Mouse (Mus musculus) embryonic fibroblast, embryonic 13.5 days (primary cell): Measurements from ENCODE around the gene Ran. TPM values are rescaled to one million over a fixed set of nuclear protein-coding genes. Genes with fewer than 3 reads are reported as not detected.
A peak's percentile ranks its signal among the peaks of the same experiment; 100 is the strongest.

ENCODE experiments used
- H3K27ac ChIP-seq: 2 replicates; pipeline ENCODE4 v1.5.1; 2012; ENCODE audit warnings: low read length, control low read depth, inconsistent platforms; ENCODE audit not compliant: insufficient read depth
- H3K4me1 ChIP-seq: 2 replicates; pipeline ENCODE4 v1.6.1; 2011; ENCODE audit warnings: low read length; ENCODE audit not compliant: control insufficient read depth, insufficient read depth
- H3K4me3 ChIP-seq: 2 replicates; pipeline ENCODE4 v1.5.1; 2011; ENCODE audit warnings: mild to moderate bottlenecking, control low read depth, low read length; ENCODE audit not compliant: insufficient read depth
- CTCF ChIP-seq: IDR thresholded peaks from 2 replicates; pipeline ENCODE4 v1.5.1; 2011; ENCODE audit warnings: mild to moderate bottlenecking, control low read depth, low read length, moderate library complexity, borderline replicate concordance; ENCODE audit not compliant: insufficient read depth
- POLR2A ChIP-seq: IDR thresholded peaks from 2 replicates; pipeline ENCODE4 v1.6.1; 2011; ENCODE audit warnings: low read depth, mild to moderate bottlenecking, control low read depth, low read length, moderate library complexity
- polyA plus RNA-seq: library from polyadenylated mRNA; stranded (reverse); fragments of >200 nt; gene quantifications from 2 replicates; pipeline ENCODE4 v1.2.4, GENCODE M21; 2011; ENCODE audit warnings: low read depth; ENCODE audit not compliant: missing spikeins, insufficient read length

Gene Ran
- polyA plus RNA-seq, 1 experiment = 260 TPM

- Histone ChIP-seq H3K4me1 (no peaks in the 10 kb centered on the region), H3K4me3 (no peak overlapping the region), H3K27ac (no peak overlapping the region)
- TF ChIP-seq POLR2A (no peak), CTCF (no peak)
These were observed 4.3 kb upstream of the Ran start for GRCm38 (mm10) chr5:129015540-129015939.

DNA sequence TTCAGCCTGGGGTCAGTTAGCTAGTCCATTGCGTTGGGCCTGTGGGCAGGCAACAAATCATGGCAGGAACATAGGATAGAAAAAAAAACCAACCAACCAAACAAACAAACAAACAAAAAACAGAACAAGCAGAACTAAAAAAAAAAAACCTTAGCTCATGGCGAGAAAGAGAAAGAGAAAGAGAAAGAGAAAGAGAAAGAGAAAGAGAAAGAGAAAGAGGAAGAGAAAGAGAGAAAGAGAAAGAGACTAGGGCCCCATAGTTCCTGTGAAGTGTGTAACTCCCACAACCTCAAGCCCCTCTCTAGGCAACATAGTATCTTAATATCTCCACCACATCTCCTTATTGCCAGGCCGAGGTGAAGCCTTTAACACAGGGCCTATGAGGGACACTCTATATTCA is 3.5 kb upstream of the Ran start:
- TF ChIP-seq POLR2A (no peak), CTCF (no peak)
- no peak overlapping the region for H3K4me3 ChIP-seq
- H3K4me1 ChIP-seq = no peaks in the 10 kb centered on the region
- H3K27ac ChIP-seq = no peak overlapping the region

DNA sequence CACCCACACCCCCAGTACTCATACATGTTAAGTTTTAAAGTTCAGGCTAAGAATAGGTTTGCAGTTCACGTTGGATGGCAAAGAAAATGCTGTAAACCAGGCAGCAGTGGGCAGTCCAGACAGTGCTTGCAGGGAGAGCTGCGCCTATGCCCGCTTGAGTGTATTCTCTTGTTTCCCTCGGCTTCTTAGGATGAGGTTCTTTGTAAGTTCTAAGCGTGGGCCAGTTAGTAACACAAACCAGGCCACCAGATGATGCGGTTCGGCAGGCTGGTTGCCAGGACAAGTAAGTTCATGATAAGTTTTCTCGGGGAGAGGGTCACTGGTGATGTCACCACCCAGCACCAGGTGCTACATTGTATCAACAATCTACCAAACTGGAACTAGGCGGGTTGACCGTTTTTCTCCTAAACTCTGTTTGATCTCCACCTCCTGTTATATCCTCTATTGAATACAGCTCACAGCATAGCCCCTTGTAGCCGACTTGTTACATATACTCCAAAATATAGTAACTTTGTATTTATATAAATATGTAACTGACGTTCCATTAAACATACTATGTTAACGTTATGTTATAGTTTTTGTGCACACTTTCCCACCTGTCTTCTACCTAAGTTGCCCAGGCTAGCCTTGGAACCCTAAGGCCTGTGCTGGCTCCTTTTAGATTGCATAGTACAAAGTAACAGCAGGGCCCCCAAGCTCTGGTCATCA is 933 bp upstream of the Ran start:
- H3K4me3 ChIP-seq = peak overlapping the region; percentile 27
- H3K4me1 ChIP-seq = no peaks in the 10 kb centered on the region
- peak overlapping the region; percentile 98 for H3K27ac ChIP-seq
- no peak for TF ChIP-seq CTCF
- TF ChIP-seq POLR2A = peak; percentile 28; the same call in 1 of the 2 replicates

GRCm38 (mm10) chr5:129020300-129020668 is 415 bp downstream of the Ran start:
- H3K4me3 ChIP-seq = peak overlapping the region; percentile 99
- TF ChIP-seq CTCF = no peak
- no peak for TF ChIP-seq POLR2A
- peak overlapping the region; percentile 71 for H3K27ac ChIP-seq
- no peaks in the 10 kb centered on the region for H3K4me1 ChIP-seq

GRCm38 (mm10) chr5:129020731-129021130 is 862 bp downstream of the Ran start:
- peak overlapping the region; percentile 99 for H3K4me3 ChIP-seq
- H3K4me1 ChIP-seq = no peaks in the 10 kb centered on the region
- no peak for TF ChIP-seq POLR2A
- no peak for TF ChIP-seq CTCF
- H3K27ac ChIP-seq = peak overlapping the region; percentile 71

DNA sequence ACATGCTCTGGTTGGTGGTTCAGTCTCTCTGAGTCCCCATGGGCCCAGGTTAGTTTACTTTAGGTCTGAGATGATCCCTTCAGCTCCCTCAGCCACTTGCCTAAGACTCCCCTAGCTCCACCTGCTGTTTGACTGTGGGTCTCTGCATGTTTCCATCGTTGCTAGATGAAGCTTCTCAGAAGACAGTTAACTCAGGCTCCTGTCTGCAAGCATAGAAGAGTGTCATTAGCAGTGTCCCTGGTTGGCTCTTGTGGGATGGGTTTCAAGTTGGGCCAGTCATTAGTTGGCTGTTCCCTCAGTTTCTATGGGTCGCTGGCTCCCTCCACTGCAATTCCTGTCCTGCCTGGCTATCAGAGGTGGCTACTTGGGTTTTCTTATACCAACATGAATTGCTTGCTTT is 5.2 kb downstream of the Ran start:
- Histone ChIP-seq H3K4me3 (no peak overlapping the region), H3K27ac (no peak overlapping the region), H3K4me1 (no peaks in the 10 kb centered on the region)
- TF ChIP-seq POLR2A (no peak; the same call in 1 of the 2 replicates), CTCF (no peak)

DNA sequence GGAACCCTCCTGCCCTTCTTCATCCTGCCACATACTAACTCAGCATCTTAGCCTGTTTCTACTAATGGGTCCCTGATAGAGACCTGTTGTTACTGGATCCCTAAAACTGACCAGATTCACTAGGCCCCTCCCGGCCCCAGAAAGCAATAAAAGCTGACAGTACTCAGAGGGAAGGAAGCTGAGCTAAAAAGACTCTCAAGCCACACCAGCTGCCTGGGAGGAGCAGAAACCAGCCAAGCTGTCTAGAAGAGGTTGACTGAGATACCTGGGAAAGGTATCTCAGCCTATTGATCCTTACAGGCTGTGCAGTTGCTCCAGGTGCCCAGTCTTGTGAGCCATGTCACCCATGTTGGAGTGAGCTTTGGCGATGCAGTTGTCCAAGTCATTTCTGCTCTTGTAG is 5.9 kb downstream of the Ran start:
- Histone ChIP-seq H3K27ac (no peak overlapping the region), H3K4me1 (no peaks in the 10 kb centered on the region), H3K4me3 (no peak overlapping the region)
- TF ChIP-seq CTCF (no peak), POLR2A (no peak)

DNA sequence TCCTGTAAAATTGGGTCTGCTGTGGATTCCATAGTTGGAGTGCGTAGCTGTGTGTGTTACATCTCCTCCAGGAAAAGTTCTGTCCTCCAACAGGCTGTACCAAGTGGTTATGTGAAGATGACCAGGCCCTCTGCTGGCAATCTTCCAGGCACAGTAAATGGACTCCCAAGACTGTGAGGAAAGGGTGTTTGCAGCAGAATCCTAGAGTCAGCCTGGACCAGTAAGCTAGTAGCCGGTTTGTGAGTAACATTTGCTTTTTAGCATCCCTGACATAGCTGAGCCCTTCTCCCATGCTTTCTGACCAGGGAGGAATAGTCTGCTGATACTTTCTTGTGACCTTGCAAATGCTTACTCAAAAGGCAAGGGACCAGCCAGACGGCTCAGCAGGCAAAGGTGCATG is 6.3 kb downstream of the Ran start:
- TF ChIP-seq CTCF (no peak), POLR2A (peak; percentile 24; the same call in 1 of the 2 replicates)
- Histone ChIP-seq H3K4me3 (no peak overlapping the region), H3K4me1 (no peaks in the 10 kb centered on the region), H3K27ac (no peak overlapping the region)

DNA sequence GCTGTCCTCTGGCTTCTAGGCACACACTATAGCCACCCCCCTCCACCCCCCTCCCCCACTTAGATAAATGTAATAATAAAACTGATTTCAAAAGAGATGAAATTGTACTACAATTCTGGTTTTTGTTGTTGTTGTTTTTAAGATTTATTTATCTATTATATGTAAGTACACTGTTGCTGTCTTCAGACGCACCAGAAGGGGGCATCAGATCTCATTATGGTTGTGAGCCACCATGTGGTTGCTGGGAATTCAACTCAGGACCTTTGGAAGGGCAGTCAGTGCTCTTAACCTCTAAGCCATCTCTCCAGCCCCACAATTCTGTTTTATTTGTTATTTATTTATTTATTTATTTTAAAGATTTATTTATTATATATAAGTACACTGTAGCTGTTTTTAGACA is 6.8 kb downstream of the Ran start:
- TF ChIP-seq POLR2A (no peak), CTCF (no peak)
- no peaks in the 10 kb centered on the region for H3K4me1 ChIP-seq
- H3K4me3 ChIP-seq = no peak overlapping the region
- H3K27ac ChIP-seq = no peak overlapping the region

DNA sequence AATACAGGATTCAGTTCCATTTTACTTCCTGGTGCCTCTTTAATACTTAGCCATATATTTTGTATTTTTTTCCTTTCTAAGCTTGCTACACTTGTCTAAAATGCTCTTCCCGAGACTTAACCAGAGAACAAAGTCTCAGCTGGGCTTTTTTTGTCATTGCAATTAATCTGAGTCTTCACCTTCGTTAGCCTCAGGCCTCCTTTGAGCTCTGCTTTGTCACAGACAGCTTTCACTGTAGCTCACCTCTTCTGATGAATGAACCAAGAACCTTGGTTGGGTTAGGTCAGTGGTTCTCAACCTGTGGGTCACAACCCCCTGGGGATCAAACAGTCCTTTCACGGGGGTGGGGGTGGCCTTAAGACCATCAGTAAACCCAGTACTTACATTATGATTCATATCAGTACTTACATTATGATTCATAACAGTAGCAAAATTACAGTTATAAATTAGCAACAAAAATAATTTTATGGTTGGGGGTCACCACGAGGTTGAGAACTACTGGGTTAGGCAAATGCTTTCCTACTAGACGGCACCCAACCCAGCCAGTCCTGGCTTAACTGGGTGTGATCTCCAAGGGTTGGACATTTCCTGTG is 9.4 kb downstream of the Ran start:
- no peak for TF ChIP-seq POLR2A
- TF ChIP-seq CTCF = no peak
- no peaks in the 10 kb centered on the region for H3K4me1 ChIP-seq

DNA sequence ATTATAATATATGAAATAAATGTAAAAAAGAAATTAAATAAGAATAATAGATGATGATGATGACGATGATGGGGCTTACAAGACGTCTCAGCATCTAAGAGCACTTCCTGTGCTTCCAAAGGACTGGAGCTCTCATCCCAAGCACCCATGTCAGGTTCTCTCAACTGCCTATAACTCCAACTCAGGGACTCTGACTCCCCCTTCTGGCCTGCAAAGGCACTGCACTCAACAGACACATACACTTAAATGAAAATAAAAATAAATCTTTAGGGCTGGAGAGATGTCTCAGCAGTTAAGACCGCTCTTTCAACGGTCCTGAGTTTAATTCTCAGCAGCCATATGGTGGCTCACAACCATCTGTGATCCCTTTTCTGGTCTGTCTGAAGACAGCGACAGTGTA is 16.8 kb downstream of the Ran start:
- TF ChIP-seq POLR2A (no peak), CTCF (no peak)
- H3K27ac ChIP-seq = no peak overlapping the region
- H3K4me3 ChIP-seq = no peak overlapping the region
- no peaks in the 10 kb centered on the region for H3K4me1 ChIP-seq

More for the DNA sequence above, 9.4 kb downstream of the Ran start:
- Histone ChIP-seq H3K27ac (no peak overlapping the region), H3K4me3 (no peak overlapping the region)
